In genomic region chr10:80602698-80603325, GRCm38 (mm10) we compare ENCODE assay signal across 8 mouse cellular contexts. TPM values are rescaled to one million over a fixed set of nuclear protein-coding genes. Genes with fewer than 3 reads are reported as not detected.
DNase-seq lines count a peak whose midpoint lies in the region; ATAC-seq and TF ChIP-seq lines count a peak whose summit lies in the region.

Gene Scamp4 (plus strand): TSS chr10:80602872.
Gene Adat3 (plus strand): TSS chr10:80602880.

- WGBS in forebrain, embryonic 14.5 days = under 1% methylated on average over 54 of the region's 54 CpGs
- under 1% methylated on average over 54 of the region's 54 CpGs for WGBS in lung, adult 2 months

- peaks cover 8% of the 10 kb centered on the region for H3K4me1 ChIP-seq in ES-Bruce4 (ENCODE audit: control insufficient read depth, insufficient read depth, low read length)
- H3K4me1 ChIP-seq in forebrain, embryonic 14.5 days (ENCODE audit: control insufficient read depth, insufficient read depth, low read length) = peaks cover 14% of the 10 kb centered on the region
- H3K4me1 ChIP-seq in lung, adult 2 months (ENCODE audit: control insufficient read depth, insufficient read depth, low read length) = peaks cover 3% of the 10 kb centered on the region; the same call in 1 of the 2 replicates

- TF ChIP-seq CTCF in ES-Bruce4 (IDR thresholded peaks at IDR 0.05; ENCODE audit: low read depth, low read length) = no peak
- no peak for TF ChIP-seq CTCF in lung, adult 2 months (IDR thresholded peaks at IDR 0.05; ENCODE audit: insufficient read depth, low read length)

- intact Hi-C loops in heart, postnatal 25 days (cut with DNase I) = loop anchor here (2.0 kb wide), 1 partner anchor 18 kb away; no protein-coding TSS in a partner anchor

- peak; percentile 87 for ATAC-seq in cerebellum, adult (ENCODE audit: insufficient number of reproducible peaks, low FRiP score, low TSS enrichment)
- ATAC-seq in forebrain, embryonic 14.5 days = peak; percentile 98
- ATAC-seq in neutrophil, adult 5-6 weeks (ENCODE audit: extremely low read depth, insufficient number of reproducible peaks, low FRiP score, poor library complexity, severe bottlenecking) = peak; percentile 79

- TF ChIP-seq EP300 in ES-Bruce4 (IDR thresholded peaks at IDR 0.05; ENCODE audit: insufficient read depth, low read depth, low read length) = no peak

- H3K27ac ChIP-seq in ES-Bruce4 (ENCODE audit: insufficient read depth, low read length) = peak within 1 kb of the TSS; percentile 19
- H3K27ac ChIP-seq in forebrain, embryonic 14.5 days (ENCODE audit: low read depth, low read length) = peak within 1 kb of the TSS; percentile 73

- H3K9me3 ChIP-seq in ES-Bruce4 (replicated peaks; ENCODE audit: control insufficient read depth, insufficient read depth, low read length, poor library complexity, severe bottlenecking) = no peaks in the 10 kb centered on the region
- no peaks in the 10 kb centered on the region for H3K9me3 ChIP-seq in forebrain, embryonic 14.5 days (replicated peaks; ENCODE audit: control insufficient read depth, low read length)

- peak; percentile 98 for DNase-seq in forebrain, embryonic 14.5 days (ENCODE audit: low spot score)
- peak; percentile 89 for DNase-seq in heart, postnatal 25 days (ENCODE audit: low spot score)
- DNase-seq in layer of hippocampus, adult 18-20 months (ENCODE audit: low spot score in 2 of 2) = peak; percentile 95 to 98
- peak; percentile 95 for DNase-seq in lung, adult 2 months
- peak; percentile 92 to 94 for DNase-seq in thymus, adult 18-20 months

- H3K27me3 ChIP-seq in ES-Bruce4 (ENCODE audit: control insufficient read depth, insufficient read depth, low read length, poor library complexity, severe bottlenecking) = no peaks in the 10 kb centered on the region
- H3K27me3 ChIP-seq in forebrain, embryonic 14.5 days (replicated peaks; ENCODE audit: control insufficient read depth, insufficient read depth, low read length) = no peaks in the 10 kb centered on the region

- peak within 1 kb of the TSS; percentile 79 for H3K4me3 ChIP-seq in ES-Bruce4 (ENCODE audit: low read depth, low read length)
- peak within 1 kb of the TSS; percentile 59 for H3K4me3 ChIP-seq in forebrain, embryonic 14.5 days (ENCODE audit: low read depth, low read length)
- H3K4me3 ChIP-seq in lung, adult 2 months (replicated peaks; ENCODE audit: extremely low read depth, low read depth, low read length) = peak within 1 kb of the TSS; percentile 94

- H3K36me3 ChIP-seq in ES-Bruce4 (ENCODE audit: control insufficient read depth, insufficient read depth, low read length, poor library complexity, severe bottlenecking) = no peaks in the 10 kb centered on the region
- peaks cover 17% of the 10 kb centered on the region for H3K36me3 ChIP-seq in forebrain, embryonic 14.5 days (ENCODE audit: control insufficient read depth, insufficient read depth, low read length)

- no peak for TF ChIP-seq POLR2A in ES-Bruce4 (IDR thresholded peaks at IDR 0.05; ENCODE audit: insufficient read depth, low read length)
- peak; percentile 54; the same call in 1 of the 2 replicates for TF ChIP-seq POLR2A in lung, adult 2 months (IDR thresholded peaks at IDR 0.05; ENCODE audit: borderline replicate concordance, extremely low read depth, low read depth, low read length)

- peak within 1 kb of the TSS; percentile 89 for H3K4me2 ChIP-seq in forebrain, embryonic 14.5 days (ENCODE audit: low read length)

- peak within 1 kb of the TSS; percentile 32 for H3K9ac ChIP-seq in ES-Bruce4 (ENCODE audit: low read depth, poor library complexity, severe bottlenecking)
- H3K9ac ChIP-seq in forebrain, embryonic 14.5 days (ENCODE audit: low read length) = peak within 1 kb of the TSS; percentile 69

RNA-seq across cellular contexts. Expression of gene Scamp4, which starts in this region (rescaled TPM):
- polyA plus RNA-seq in ES-Bruce4 (2011; ENCODE audit: insufficient read depth, insufficient read length, low read depth, missing spikeins) = 58.4 and 68.9 TPM in 2 replicates
- polyA plus RNA-seq in forebrain, embryonic 14.5 days (2014; fragmentation: Nextera tagmentation; extraction: Ambion mirVana) = 57.7 and 61.9 TPM in 2 replicates
- total RNA-seq in heart, postnatal 25 days (2021) = 10 to 100 TPM; 21.0 to 21.7 TPM
- 10 to 100 TPM; 43.9 to 54.4 TPM for total RNA-seq in layer of hippocampus, adult 18-20 months (2021)
- 91.4 and 110 TPM in 2 replicates for polyA plus RNA-seq in lung, adult 2 months (2012; rRNA removed)
- 11.2 and 13.3 TPM in 2 replicates for total RNA-seq in neutrophil, adult 5-6 weeks (2017)

RNA-seq across cellular contexts. Expression of gene Adat3, which starts in this region (rescaled TPM):
- polyA plus RNA-seq in ES-Bruce4 (2011; ENCODE audit: insufficient read depth, insufficient read length, low read depth, missing spikeins) = 3.6 and 5.4 TPM in 2 replicates
- 3.6 and 7.4 TPM in 2 replicates for polyA plus RNA-seq in forebrain, embryonic 14.5 days (2014; fragmentation: Nextera tagmentation; extraction: Ambion mirVana)
- 1 to 10 TPM in 1 of 2 experiments, under 1 TPM in 1; 0.84 to 1.2 TPM for total RNA-seq in heart, postnatal 25 days (2021)
- 1 to 10 TPM; 1.7 to 3.4 TPM for total RNA-seq in layer of hippocampus, adult 18-20 months (2021)
- 10.0 and 14.1 TPM in 2 replicates for polyA plus RNA-seq in lung, adult 2 months (2012; rRNA removed)
- total RNA-seq in neutrophil, adult 5-6 weeks (2017) = not detected in 2 replicates

Comparison
In these comparisons a context has a peak if more than half of its experiments do, and no peak if none do; other contexts are left out.
1. Peak in every context shown above with its lines: DNase-seq, ATAC-seq, H3K4me3 ChIP-seq and H3K27ac ChIP-seq.